ENCODE assay signal across 12 mouse cellular contexts in genomic region chr8:121374284-121374683, GRCm38 (mm10).
DNase-seq lines count a peak whose midpoint lies in the region; ATAC-seq and TF ChIP-seq lines count a peak whose summit lies in the region.
"Had no signal": no experiment of that assay in that cellular context is flagged by ENCODE, and none has a peak within 500 bp of the region (broad histone marks: within the 10 kb centered on the region; RNA-seq: fewer than 3 reads in every experiment).

No protein-coding gene starts in this region.

- H3K36me3 ChIP-seq in forebrain, postnatal 0 days (ENCODE audit: insufficient read depth): no peaks in the 10 kb centered on the region
- no peaks in the 10 kb centered on the region for H3K36me3 ChIP-seq in forebrain, embryonic 15.5 days
- H3K36me3 ChIP-seq in kidney, embryonic 16.5 days (ENCODE audit: insufficient read depth, low read length): no peaks in the 10 kb centered on the region
- no peaks in the 10 kb centered on the region for H3K36me3 ChIP-seq in kidney, embryonic 14.5 days (ENCODE audit: control insufficient read depth, insufficient read depth, low read length)
- H3K36me3 ChIP-seq in thymus, adult 2 months (ENCODE audit: control insufficient read depth, insufficient read depth, low read length): no peaks in the 10 kb centered on the region
- H3K36me3 ChIP-seq: forebrain, embryonic 12.5 days; limb, embryonic 12.5 days; neural tube, embryonic 12.5 days had no signal

- H3K27ac ChIP-seq in forebrain, postnatal 0 days (ENCODE audit: low read depth, low read length): no peak overlapping the region
- no peak overlapping the region for H3K27ac ChIP-seq in forebrain, embryonic 15.5 days (replicated peaks)
- peak overlapping the region; percentile 85 for H3K27ac ChIP-seq in kidney, embryonic 16.5 days (ENCODE audit: low read length)
- no peak overlapping the region for H3K27ac ChIP-seq in kidney, embryonic 14.5 days (ENCODE audit: low read depth, low read length)
- no peak overlapping the region for H3K27ac ChIP-seq in thymus, adult 2 months (ENCODE audit: control insufficient read depth, insufficient read depth, low read length)
- H3K27ac ChIP-seq: forebrain, embryonic 12.5 days; limb, embryonic 12.5 days; neural tube, embryonic 12.5 days had no signal

- 25% methylated on average over 9 of the region's 9 CpGs for WGBS in forebrain, postnatal 0 days
- 24% methylated on average over 9 of the region's 9 CpGs for WGBS in forebrain, embryonic 15.5 days
- 42% methylated on average over 9 of the region's 9 CpGs for WGBS in kidney, embryonic 16.5 days
- 36% methylated on average over 9 of the region's 9 CpGs for WGBS in kidney, embryonic 14.5 days
- 70% methylated on average over 9 of the region's 9 CpGs for WGBS in thymus, adult 2 months

- no peaks in the 10 kb centered on the region for H3K9me3 ChIP-seq in forebrain, postnatal 0 days (ENCODE audit: low read length)
- no peaks in the 10 kb centered on the region for H3K9me3 ChIP-seq in forebrain, embryonic 15.5 days
- no peaks in the 10 kb centered on the region for H3K9me3 ChIP-seq in kidney, embryonic 16.5 days (ENCODE audit: low read length)
- H3K9me3 ChIP-seq in kidney, embryonic 14.5 days (ENCODE audit: control insufficient read depth, low read length): no peaks in the 10 kb centered on the region
- H3K9me3 ChIP-seq: forebrain, embryonic 12.5 days; limb, embryonic 12.5 days; neural tube, embryonic 12.5 days had no signal

- H3K4me3 ChIP-seq in forebrain, postnatal 0 days (ENCODE audit: low read depth, low read length): no peak overlapping the region
- no peak overlapping the region for H3K4me3 ChIP-seq in forebrain, embryonic 15.5 days
- H3K4me3 ChIP-seq in kidney, embryonic 16.5 days (ENCODE audit: low read length): no peak overlapping the region
- H3K4me3 ChIP-seq in kidney, embryonic 14.5 days (ENCODE audit: low read length): no peak overlapping the region
- no peak overlapping the region for H3K4me3 ChIP-seq in thymus, adult 2 months (ENCODE audit: control insufficient read depth, insufficient read depth, low read length)
- H3K4me3 ChIP-seq: forebrain, embryonic 12.5 days; limb, embryonic 12.5 days; megakaryocyte, embryonic 14.5 days; neural tube, embryonic 12.5 days had no signal

- H3K27me3 ChIP-seq in forebrain, postnatal 0 days (ENCODE audit: insufficient read depth, low read length): no peaks in the 10 kb centered on the region; the same call in 1 of the 2 replicates
- H3K27me3 ChIP-seq in forebrain, embryonic 15.5 days: no peaks in the 10 kb centered on the region
- no peaks in the 10 kb centered on the region for H3K27me3 ChIP-seq in kidney, embryonic 16.5 days (ENCODE audit: insufficient read depth, low read length)
- H3K27me3 ChIP-seq in kidney, embryonic 14.5 days (ENCODE audit: control insufficient read depth, insufficient read depth, low read length): no peaks in the 10 kb centered on the region
- H3K27me3 ChIP-seq in thymus, adult 2 months (ENCODE audit: control insufficient read depth, insufficient read depth, low read length): no peaks in the 10 kb centered on the region
- H3K27me3 ChIP-seq: neural tube, embryonic 12.5 days had no signal

- no peaks in the 10 kb centered on the region for H3K4me1 ChIP-seq in forebrain, postnatal 0 days (ENCODE audit: insufficient read depth)
- peaks cover 7% of the 10 kb centered on the region; the same call in 1 of the 2 replicates for H3K4me1 ChIP-seq in forebrain, embryonic 15.5 days
- H3K4me1 ChIP-seq in kidney, embryonic 16.5 days (ENCODE audit: insufficient read depth, low read length): peaks cover 70% of the 10 kb centered on the region
- H3K4me1 ChIP-seq in kidney, embryonic 14.5 days (ENCODE audit: control insufficient read depth, insufficient read depth, low read length): peaks cover 45% of the 10 kb centered on the region
- no peaks in the 10 kb centered on the region for H3K4me1 ChIP-seq in thymus, adult 2 months (replicated peaks; ENCODE audit: control insufficient read depth, insufficient read depth, low read length)
- H3K4me1 ChIP-seq: megakaryocyte, embryonic 14.5 days had no signal

- peak; percentile 46 for TF ChIP-seq CTCF in forebrain, postnatal 0 days (IDR thresholded peaks at IDR 0.05; ENCODE audit: low read depth)
- peak; percentile 45; the same call in 1 of the 2 replicates for TF ChIP-seq CTCF in thymus, adult 2 months (IDR thresholded peaks at IDR 0.05; ENCODE audit: borderline replicate concordance, control insufficient read depth, extremely low read depth, insufficient read depth, low read length, poor library complexity)

- DNase-seq in forebrain, postnatal 0 days: no peak
- DNase-seq in thymus, adult 2 months: no peak
- DNase-seq in thymus, postnatal 36 days: no peak
- no peak for DNase-seq in cerebellum, adult 11 months
- DNase-seq in layer of hippocampus, postnatal 10 days (ENCODE audit: low spot score in 2 of 2): no peak

- H3K4me2 ChIP-seq in forebrain, postnatal 0 days (ENCODE audit: low read depth): no peak overlapping the region
- no peak overlapping the region for H3K4me2 ChIP-seq in forebrain, embryonic 15.5 days (replicated peaks)
- H3K4me2 ChIP-seq in kidney, embryonic 16.5 days (replicated peaks; ENCODE audit: low read depth, low read length): no peak overlapping the region
- H3K4me2 ChIP-seq in kidney, embryonic 14.5 days (replicated peaks; ENCODE audit: low read depth, low read length): no peak overlapping the region
- H3K4me2 ChIP-seq: forebrain, embryonic 12.5 days; limb, embryonic 12.5 days; neural tube, embryonic 12.5 days had no signal

- no peak overlapping the region for H3K9ac ChIP-seq in forebrain, postnatal 0 days
- H3K9ac ChIP-seq in forebrain, embryonic 15.5 days (replicated peaks): no peak overlapping the region
- H3K9ac ChIP-seq in kidney, embryonic 16.5 days (replicated peaks; ENCODE audit: low read length): 0 out of 2 replicates have a peak overlapping the region, but pooled peaks have one; percentile 7
- H3K9ac ChIP-seq in kidney, embryonic 14.5 days (ENCODE audit: low read depth, low read length): no peak overlapping the region
- H3K9ac ChIP-seq: forebrain, embryonic 12.5 days; limb, embryonic 12.5 days; neural tube, embryonic 12.5 days had no signal

- no peak for TF ChIP-seq POLR2A in thymus, adult 2 months (IDR thresholded peaks at IDR 0.05; ENCODE audit: control insufficient read depth, extremely low read depth, insufficient read depth, low read length, poor library complexity)

- no peak for ATAC-seq in forebrain, postnatal 0 days
- no peak for ATAC-seq in forebrain, embryonic 15.5 days (replicated peaks)
- no peak for ATAC-seq in kidney, embryonic 16.5 days (ENCODE audit: low FRiP score, low TSS enrichment)
- no peak for ATAC-seq in kidney, embryonic 14.5 days (ENCODE audit: low FRiP score, low TSS enrichment)
